Mouse (Mus musculus) brain, embryonic 14.5 days (tissue): ENCODE measurements around the gene 5330417C22Rik.

ENCODE experiments used
- CTCF ChIP-seq: fragments of 200-500 bp; IDR thresholded peaks from 2 replicates; pipeline ENCODE4 v1.5.1; 2012; ENCODE audit warnings: inconsistent platforms, mild to moderate bottlenecking, moderate library complexity, borderline replicate concordance; ENCODE audit not compliant: insufficient read depth, insufficient read length; ENCODE audit errors: extremely low read depth
- POLR2A ChIP-seq: fragments of 200-500 bp; IDR thresholded peaks from 2 replicates; pipeline ENCODE4 v1.6.1; 2012; ENCODE audit warnings: mild to moderate bottlenecking, inconsistent platforms, borderline replicate concordance; ENCODE audit not compliant: poor library complexity, insufficient read depth, insufficient read length, severe bottlenecking; ENCODE audit errors: extremely low read depth

- TF ChIP-seq CTCF (no peak), POLR2A (no peak)
These were observed 7.8 kb downstream of the 5330417C22Rik start for GRCm38 (mm10) chr3:108528489-108528888.
